Mouse (Mus musculus) bone marrow, adult 2 months (tissue): ENCODE measurements around the gene Itgb7. TPM values are rescaled to one million over a fixed set of nuclear protein-coding genes. Genes with fewer than 3 reads are reported as not detected.
A peak's percentile ranks its signal among the peaks of the same experiment; 100 is the strongest.

Experiments
- H3K27ac ChIP-seq: fragments of 200-500 bp; 2 replicates; pipeline ENCODE4 v1.5.1; 2012; ENCODE audit warnings: low read depth, mild to moderate bottlenecking, control low read depth, inconsistent platforms, low read length; ENCODE audit not compliant: control insufficient read depth, poor library complexity, insufficient read depth
- H3K4me1 ChIP-seq: fragments of 200-500 bp; 2 replicates; pipeline ENCODE4 v1.6.1; 2011; ENCODE audit warnings: low read length; ENCODE audit not compliant: control insufficient read depth, insufficient read depth
- H3K4me3 ChIP-seq: fragments of 200-500 bp; replicated peaks from 2 replicates; pipeline ENCODE3; 2011; ENCODE audit warnings: mild to moderate bottlenecking, low read depth, low read length, control low read depth; ENCODE audit not compliant: control insufficient read depth
- CTCF ChIP-seq: fragments of 200-500 bp; IDR thresholded peaks from 2 replicates; pipeline ENCODE4 v1.5.1; 2011; ENCODE audit warnings: low read length, control low read depth; ENCODE audit not compliant: control insufficient read depth, insufficient read depth
- POLR2A ChIP-seq: fragments of 200-500 bp; IDR thresholded peaks from 2 replicates; pipeline ENCODE4 v1.6.1; 2011; ENCODE audit warnings: low read depth, mild to moderate bottlenecking, control low read depth, low read length, borderline replicate concordance; ENCODE audit not compliant: control insufficient read depth
- WGBS: fragments of 180-500 bp; shearing (Covaris S2); methylation state at CpG from one replicate; pipeline ENCODE4 v1.1.7; 2018; 5-methylcytosine and 5-hydroxymethylcytosine counted together
- polyA plus RNA-seq: library from polyadenylated mRNA; stranded (reverse); fragments of >200 nt; gene quantifications from 2 replicates; pipeline ENCODE4 v1.2.4, GENCODE M21; 2011; ENCODE audit warnings: low replicate concordance; ENCODE audit not compliant: missing spikeins, insufficient read depth, insufficient read length

Gene Itgb7
- polyA plus RNA-seq, 1 experiment, result 140 TPM

GRCm38 (mm10) chr15:102210816-102211215, 20.9 kb downstream of the Itgb7 start:
- H3K27ac ChIP-seq, result no peak overlapping the region
- no peak overlapping the region for H3K4me3 ChIP-seq
- peaks cover 3% of the 10 kb centered on the region; the same call in 1 of the 2 replicates for H3K4me1 ChIP-seq
- WGBS, result 95% methylated on average over 4 of the region's 4 CpGs
- TF ChIP-seq CTCF (no peak), POLR2A (no peak)

- H3K4me1 ChIP-seq, result peaks cover 3% of the 10 kb centered on the region; the same call in 1 of the 2 replicates
- TF ChIP-seq CTCF (no peak), POLR2A (no peak)
- 94% methylated on average over 8 of the region's 8 CpGs for WGBS
- H3K4me3 ChIP-seq, result no peak overlapping the region
- no peak overlapping the region for H3K27ac ChIP-seq
Observed at GRCm38 (mm10) chr15:102209114-102209513, 22.6 kb downstream of the Itgb7 start.

- H3K27ac ChIP-seq, result peak overlapping the region; percentile 59; the same call in 1 of the 2 replicates
- TF ChIP-seq POLR2A (no peak), CTCF (no peak)
- H3K4me3 ChIP-seq, result peak overlapping the region; percentile 7
- WGBS, result 27% methylated on average over 9 of the region's 9 CpGs
- peaks cover 3% of the 10 kb centered on the region; the same call in 1 of the 2 replicates for H3K4me1 ChIP-seq
Observed at GRCm38 (mm10) chr15:102208092-102208561, 23.6 kb downstream of the Itgb7 start.

GRCm38 (mm10) chr15:102207351-102207750, 24.4 kb downstream of the Itgb7 start:
- TF ChIP-seq POLR2A (no peak), CTCF (no peak)
- H3K4me1 ChIP-seq, result peaks cover 3% of the 10 kb centered on the region; the same call in 1 of the 2 replicates
- 61% methylated on average over 3 of the region's 3 CpGs for WGBS
- H3K4me3 ChIP-seq, result no peak overlapping the region
- peak overlapping the region; percentile 59; the same call in 1 of the 2 replicates for H3K27ac ChIP-seq

- no peak for TF ChIP-seq CTCF
- TF ChIP-seq POLR2A, result no peak
- WGBS, result 56% methylated on average over 8 of the region's 8 CpGs
- peaks cover 3% of the 10 kb centered on the region; the same call in 1 of the 2 replicates for H3K4me1 ChIP-seq
- H3K27ac ChIP-seq, result no peak overlapping the region
- no peak overlapping the region for H3K4me3 ChIP-seq
Observed at GRCm38 (mm10) chr15:102205779-102206178, 26.0 kb downstream of the Itgb7 start.

- Histone ChIP-seq H3K4me1 (peaks cover 3% of the 10 kb centered on the region; the same call in 1 of the 2 replicates), H3K27ac (peak within 1 kb of the TSS; percentile 99), H3K4me3 (peak within 1 kb of the TSS; percentile 75)
- 81% methylated on average over 19 of the region's 19 CpGs for WGBS
- TF ChIP-seq CTCF, result no peak
- TF ChIP-seq POLR2A, result no peak
Observed at GRCm38 (mm10) chr15:102204674-102205505, 26.9 kb downstream of the Itgb7 start, which contains the start of gene Csad. Csad (minus strand) TSS chr15:102204724.

- Histone ChIP-seq H3K4me3 (peak overlapping the region; percentile 75), H3K27ac (peak overlapping the region; percentile 99), H3K4me1 (peaks cover 3% of the 10 kb centered on the region; the same call in 1 of the 2 replicates)
- WGBS, result under 1% methylated on average over 45 of the region's 72 CpGs
- TF ChIP-seq CTCF, result no peak
- TF ChIP-seq POLR2A, result peak; percentile 45; the same call in 1 of the 2 replicates
Observed at GRCm38 (mm10) chr15:102203835-102204381, 27.8 kb downstream of the Itgb7 start.
